Comparison of ENCODE assay signal across 17 mouse cellular contexts in genomic region chr5:74807581-74808221, GRCm38 (mm10).
"Had no signal": no experiment of that assay in that cellular context is flagged by ENCODE, and none has a peak within 500 bp of the region (broad histone marks: within the 10 kb centered on the region; RNA-seq: fewer than 3 reads in every experiment).

No protein-coding gene starts in this region.

- H3K27me3 ChIP-seq: lung, embryonic 15.5 days; neural tube, embryonic 12.5 days; stomach, embryonic 15.5 days had no signal

- H3K27ac ChIP-seq: lung, embryonic 15.5 days; macrophage; midbrain, embryonic 12.5 days; neural tube, embryonic 12.5 days; stomach, embryonic 15.5 days; stomach, postnatal 0 days had no signal

- H3K9ac ChIP-seq: lung, embryonic 15.5 days; midbrain, embryonic 12.5 days; neural tube, embryonic 12.5 days; stomach, embryonic 15.5 days had no signal

- H3K4me2 ChIP-seq: lung, embryonic 15.5 days; midbrain, embryonic 12.5 days; neural tube, embryonic 12.5 days; stomach, embryonic 15.5 days had no signal

- H3K4me1 ChIP-seq: lung, embryonic 15.5 days; megakaryocyte, embryonic 14.5 days; midbrain, embryonic 12.5 days; stomach, embryonic 15.5 days had no signal

- H3K4me3 ChIP-seq: lung, embryonic 15.5 days; megakaryocyte, embryonic 14.5 days; midbrain, embryonic 12.5 days; neural tube, embryonic 12.5 days; stomach, embryonic 15.5 days had no signal

- ATAC-seq: lung, postnatal 0 days; midbrain, embryonic 16.5 days had no signal

- DNase-seq: lung, adult 2 months; lung, postnatal 14 days; lung, postnatal 36 days; midbrain, embryonic 14.5 days; right cerebral cortex, postnatal 14 days; thymus, adult 2 months; thymus, postnatal 25 days; thymus, postnatal 4 days had no signal

- H3K36me3 ChIP-seq: lung, embryonic 15.5 days; midbrain, embryonic 12.5 days; neural tube, embryonic 12.5 days; stomach, embryonic 15.5 days had no signal

- H3K9me3 ChIP-seq: lung, embryonic 15.5 days; megakaryocyte, embryonic 14.5 days; midbrain, embryonic 12.5 days; neural tube, embryonic 12.5 days; stomach, embryonic 15.5 days had no signal
